Mouse (Mus musculus): ENCODE data around the gene Wipi1.

Wipi1 gene

DNA sequence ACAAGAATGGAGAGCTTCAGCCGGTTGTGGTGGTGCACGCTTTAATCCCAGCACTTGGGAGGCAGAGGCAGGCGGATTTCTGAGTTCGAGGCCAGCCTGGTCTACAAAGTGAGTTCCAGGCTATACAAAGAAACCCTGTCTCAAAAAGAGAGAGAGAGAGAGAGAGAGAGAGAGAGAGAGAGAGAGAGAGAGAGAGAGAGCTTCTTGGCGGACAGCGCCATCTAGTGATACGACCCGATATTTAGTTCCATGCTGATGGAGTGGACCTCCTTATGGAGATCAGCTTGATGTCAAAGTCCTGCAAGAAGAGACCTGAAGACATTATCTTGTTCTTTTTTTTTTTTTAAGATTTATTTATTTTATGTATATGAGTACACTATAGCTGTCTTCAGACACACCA, 7.3 kb upstream of the Wipi1 start:
- DNase-seq (ENCODE audit: low read depth), result peak; percentile 89

DNA sequence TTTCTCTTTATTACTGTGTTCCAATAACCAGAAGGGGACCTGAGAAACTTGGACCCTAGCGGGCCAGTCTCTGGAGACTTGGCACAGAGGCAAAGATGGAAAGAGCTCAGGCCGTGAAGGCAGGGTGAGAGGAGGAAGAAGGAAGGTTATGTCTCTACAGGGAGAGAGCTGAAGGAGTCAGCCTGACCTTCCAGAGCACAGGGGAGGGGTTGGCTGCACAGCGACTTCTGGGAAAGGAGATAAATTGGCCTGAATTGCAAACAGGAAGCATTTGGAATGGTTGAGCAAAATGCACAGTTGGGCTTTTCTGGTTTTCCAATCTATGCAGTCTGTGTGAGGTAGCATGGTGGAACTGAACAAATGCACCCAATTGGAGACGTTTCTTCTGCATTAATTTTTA, 5.0 kb upstream of the Wipi1 start:
- peak; percentile 56 for DNase-seq (ENCODE audit: low read depth)

DNA sequence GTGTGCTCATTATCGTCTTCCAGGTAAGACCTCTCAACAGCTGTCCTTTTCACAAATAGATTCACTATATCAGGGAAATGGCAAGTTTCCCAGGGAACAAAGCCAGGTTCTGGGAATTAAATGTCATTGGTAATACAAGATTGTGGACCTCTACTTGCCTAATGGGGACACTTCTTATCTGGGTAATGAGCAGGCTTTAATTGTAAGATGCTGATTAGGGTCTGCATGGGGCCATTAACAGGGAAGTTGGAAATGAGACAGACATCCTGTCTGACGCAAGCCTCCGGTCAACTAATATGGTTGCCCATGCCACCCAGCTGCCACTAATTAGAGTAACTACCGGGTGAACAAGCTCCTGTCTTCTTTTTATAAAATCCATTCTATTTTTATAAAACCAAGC, 4.6 kb upstream of the Wipi1 start:
- DNase-seq (ENCODE audit: low read depth), result peak; percentile 71

DNA sequence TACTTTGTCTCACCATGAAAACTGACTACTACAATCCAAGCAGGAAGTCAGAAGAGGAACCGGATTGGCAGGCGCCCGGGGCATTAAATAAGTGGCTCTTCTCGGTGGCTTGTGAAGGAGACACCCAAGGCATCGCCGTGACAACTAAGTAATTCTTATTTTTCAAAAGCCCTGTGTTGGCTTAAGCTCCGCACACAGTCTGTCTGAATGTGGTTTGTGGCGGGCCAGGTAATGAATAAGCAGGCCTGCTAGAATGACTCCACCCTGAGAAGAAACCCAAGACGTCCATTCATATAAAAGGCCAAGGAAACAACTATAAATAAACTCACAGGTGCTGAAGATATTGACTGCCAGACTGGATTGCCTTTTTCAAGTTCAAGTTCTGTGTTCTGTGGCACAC, 3.5 kb upstream of the Wipi1 start:
- DNase-seq (ENCODE audit: low read depth), result peak; percentile 35

DNA sequence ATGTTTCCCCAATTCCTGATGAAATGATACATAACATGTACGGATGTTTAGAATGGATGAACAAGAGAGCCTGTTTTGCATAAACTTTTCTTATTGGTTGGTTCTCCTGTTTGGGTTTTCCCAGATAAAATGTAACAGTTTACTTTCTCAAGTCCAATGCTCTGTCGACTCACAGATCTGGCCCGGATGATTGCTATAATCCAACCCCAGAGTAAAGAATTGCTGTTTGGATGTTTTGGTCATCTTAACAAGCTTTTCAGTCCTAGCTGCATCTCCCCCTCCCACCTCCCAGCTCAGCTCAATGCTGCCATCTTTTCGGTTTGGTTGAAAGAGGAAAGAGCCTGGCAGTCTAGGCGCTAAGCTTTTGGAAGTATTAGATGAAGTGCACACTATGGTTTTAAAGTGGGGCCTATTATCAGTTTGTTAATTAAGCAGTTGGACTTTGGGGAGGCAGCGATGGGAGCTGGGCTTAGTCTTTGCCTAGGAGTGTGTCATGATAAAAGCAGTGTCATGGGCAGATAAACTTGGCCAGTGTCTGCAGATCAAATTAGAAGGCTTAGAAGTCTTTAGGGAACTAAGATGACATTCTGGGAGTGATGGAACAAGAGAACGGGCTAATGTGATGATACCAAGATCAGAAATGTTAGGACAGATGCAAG, 1.2 kb upstream of the Wipi1 start:
- no peak for DNase-seq (ENCODE audit: low read depth)

DNA sequence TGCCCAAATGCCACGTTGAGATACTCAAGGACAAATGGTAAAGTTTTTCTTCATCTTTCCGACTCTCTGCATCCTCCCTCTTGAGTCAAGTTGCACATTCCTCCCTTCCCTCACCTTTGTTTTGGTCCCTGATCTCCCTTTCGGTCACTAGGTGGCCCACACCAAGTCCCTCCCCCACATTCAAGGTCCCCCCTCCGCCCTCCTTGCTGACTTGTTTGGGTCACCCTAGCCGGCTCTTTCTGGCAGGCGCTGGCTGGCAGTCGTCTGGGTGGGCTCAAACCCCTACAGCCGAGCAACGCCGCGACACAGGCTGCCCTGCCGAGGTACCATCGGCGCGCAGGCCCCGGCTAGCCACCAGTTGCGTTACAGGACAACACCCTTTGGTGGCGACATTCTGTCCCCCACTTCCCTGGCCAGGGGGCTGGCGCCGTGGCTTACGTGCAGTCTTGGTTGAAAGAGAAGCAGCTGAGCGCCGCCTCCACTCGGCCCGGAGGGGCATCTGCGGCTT, 918 bp downstream of the Wipi1 start:
- no peak for DNase-seq (ENCODE audit: low read depth)

DNA sequence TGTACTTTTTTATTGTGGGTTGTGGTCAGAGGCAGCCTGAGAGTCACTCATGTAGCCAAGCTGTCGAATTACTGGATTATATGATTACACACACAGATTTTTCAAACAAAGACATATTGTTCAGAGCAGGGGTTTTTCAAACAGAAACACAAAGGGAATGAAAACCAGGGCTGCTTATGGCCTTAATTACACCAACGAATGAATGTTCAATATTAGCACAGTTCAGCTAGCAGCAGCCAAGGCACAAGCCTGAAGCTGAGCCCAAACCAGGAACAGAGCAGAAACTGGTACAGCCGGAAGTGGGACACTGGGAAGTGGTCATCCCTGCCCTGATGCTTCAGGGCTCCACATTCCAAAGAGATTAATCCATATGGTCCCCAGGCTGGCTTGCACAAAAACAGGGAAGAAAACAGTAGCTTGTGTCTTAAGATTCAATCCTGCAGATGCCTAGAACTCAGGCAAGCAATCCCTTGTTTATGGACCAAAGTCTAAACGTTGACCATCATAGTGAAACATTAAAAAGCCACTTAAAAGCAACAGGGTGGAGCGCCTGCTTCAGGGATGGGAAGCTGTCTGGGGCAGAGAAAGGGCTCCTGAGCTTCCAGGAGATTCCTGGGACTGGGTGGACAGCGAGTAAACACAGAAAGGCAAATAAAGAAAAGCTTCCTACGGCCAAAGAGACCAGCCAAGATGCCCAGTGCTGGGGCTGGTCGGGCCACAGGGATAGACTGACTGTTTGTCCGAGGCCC, 1.5 kb downstream of the Wipi1 start:
- peak; percentile 39 for DNase-seq (ENCODE audit: low read depth)

DNA sequence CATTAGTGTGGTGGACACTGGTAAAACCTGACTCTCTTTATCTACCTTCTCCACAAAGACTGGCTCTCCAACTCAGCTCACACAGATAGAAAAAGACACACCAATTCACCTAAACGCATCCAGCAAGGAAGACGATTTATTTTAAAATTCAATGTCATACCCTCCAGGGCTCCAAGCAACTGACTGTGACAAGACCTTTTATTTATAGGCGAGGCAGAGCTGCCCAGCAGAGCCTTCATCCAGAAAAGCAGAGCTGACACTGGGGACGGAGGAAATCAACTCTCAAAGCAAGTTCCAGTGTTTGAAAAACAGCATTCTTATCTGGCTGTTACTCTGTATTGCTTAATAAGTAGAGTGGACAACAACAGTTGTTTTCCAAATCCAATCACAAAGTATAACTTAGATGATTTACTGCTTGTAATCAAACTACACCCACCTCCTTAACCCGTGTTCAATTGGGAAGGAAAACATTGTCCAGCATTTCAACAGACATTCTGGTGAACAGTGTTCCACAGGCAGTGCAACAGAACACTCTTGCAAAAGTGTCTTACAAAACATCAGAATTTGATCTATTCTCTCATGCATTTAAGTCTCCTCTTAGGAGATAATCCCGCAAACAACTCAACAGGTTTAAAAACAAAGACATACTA, 2.7 kb downstream of the Wipi1 start:
- no peak for DNase-seq (ENCODE audit: low read depth)

DNA sequence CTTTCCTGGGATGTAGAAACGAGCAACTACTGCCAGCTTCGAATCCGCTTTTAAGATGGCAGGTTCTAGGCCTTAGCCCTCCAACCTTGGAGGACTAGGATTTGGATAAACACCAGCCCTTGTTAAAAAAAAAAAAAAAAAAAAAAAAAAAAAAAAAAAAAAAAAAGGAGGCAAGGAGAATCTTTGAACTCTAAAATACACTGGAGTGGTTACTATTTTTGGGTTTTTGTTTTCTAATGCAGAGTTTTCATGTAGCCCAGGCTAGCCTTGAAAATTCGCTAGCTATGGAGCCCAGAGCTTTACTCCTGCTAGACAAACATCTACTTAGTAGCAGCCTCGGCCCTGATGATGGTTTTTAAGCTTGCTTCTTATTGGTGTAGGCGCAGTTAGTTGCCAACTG, 4.2 kb downstream of the Wipi1 start:
- no peak for DNase-seq (ENCODE audit: low read depth)

DNA sequence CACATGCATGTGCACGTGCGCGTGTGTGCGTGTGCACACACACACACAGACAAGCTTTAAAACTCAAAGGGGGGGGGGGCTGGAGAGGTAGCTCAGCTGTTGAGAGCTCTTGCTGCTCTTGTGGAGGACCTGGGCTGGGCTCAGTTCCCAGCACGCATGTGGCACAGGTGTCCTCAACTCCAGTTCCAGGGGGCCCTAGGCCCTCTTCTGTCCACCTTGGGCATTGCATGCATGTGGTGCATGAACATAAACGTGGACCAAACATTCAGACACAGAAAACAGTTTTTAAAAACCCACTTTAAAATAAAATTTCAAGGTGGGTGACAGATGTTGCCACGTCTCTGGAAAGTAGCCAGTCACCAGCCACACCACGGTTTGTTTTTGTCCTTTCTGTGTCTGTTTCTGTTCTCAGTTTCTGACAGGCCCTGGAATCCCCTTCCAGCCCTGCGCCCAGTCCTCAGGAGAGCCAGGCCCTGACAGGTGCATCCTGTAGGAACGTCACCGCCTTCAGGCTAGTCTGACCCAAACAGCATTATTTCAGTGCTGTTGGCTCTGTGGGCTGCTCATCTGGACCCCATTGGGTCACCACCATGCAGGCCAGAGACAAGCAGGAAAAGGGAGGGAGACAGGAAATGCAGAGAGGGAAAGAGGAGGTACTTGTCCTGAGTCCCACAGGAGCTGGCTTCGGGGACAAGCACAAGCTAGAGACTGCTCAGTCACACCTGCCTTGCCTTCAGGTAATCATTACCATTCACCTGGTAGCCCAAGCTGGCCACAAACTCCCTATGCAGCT, 12.8 kb downstream of the Wipi1 start:
- no peak for DNase-seq (ENCODE audit: low read depth)

DNA sequence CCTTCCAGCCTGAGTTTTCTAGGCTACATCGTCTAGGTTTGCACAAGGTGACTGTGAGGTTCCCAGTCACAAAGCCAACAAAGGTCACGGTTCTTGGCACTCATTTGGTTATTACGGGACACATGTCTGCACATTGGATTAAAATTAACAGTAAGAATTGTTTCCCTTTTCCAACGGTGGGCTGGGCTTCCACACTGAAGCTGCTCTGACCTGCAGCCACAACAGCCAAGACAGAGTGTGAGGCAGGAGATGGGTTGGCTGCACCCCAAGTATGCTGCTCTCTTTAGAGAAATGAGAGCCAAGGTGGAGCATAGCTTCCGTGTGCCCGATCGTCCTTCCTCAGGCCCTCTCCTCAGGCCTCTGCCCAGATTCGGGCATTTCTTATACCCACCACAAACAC, 17.0 kb downstream of the Wipi1 start:
- no peak for DNase-seq (ENCODE audit: low read depth)

DNA sequence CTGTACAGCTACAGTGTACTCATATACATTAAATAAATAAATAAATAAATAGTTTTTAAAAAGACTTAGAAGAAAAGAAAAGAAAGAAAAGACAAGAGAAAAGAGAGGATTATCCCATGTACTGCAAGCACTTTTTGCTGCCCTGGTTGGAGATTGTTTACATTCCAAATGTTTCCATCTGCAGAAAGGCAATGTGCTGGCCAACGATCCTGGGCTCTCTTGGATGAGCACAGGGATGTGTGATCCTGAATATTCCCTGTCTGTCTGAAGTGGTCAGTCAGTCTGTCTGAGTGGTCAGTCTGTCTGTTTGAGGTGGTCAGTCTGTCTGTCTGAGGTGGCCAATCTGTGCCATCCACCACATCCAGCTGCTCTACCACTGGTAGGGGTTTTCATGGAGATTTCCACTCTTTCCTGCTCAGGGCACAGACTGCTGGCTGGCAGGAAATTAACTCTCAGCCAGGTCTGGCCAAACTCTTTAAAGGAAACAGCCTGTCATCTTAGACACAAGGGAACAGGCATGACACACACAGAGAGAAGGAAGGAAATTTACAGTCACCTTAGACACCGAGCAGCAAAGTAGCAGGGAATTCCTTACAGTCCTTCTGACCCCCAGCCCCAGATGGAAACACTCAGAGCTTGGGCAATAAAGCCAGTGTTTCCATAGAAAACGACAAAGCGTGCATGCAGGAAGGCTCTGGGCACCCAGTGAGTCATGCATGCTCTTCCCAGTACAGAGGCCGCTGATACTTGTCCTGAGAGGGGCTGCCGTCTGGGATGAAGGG, 18.4 kb downstream of the Wipi1 start:
- DNase-seq (ENCODE audit: low read depth), result peak; percentile 62

DNA sequence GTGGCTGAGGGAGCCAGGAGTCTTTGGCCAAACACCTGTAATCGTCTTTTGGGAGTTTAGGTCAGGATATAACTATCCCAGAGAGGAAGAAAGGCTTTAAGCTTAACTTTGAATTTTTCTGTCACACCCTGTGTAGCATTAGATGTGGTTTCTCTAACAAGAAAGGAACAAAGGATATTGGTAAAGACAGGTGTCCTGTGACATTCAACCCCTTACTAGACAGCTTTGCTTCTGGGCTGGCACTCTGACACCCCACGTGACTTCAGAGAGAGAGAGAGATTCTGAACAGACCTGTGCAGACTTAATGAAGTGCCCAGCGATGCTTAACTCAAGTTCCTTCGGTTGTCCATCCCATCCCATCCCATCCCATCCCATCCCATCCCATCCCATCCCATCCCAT, 20.3 kb downstream of the Wipi1 start:
- DNase-seq (ENCODE audit: low read depth), result no peak

DNA sequence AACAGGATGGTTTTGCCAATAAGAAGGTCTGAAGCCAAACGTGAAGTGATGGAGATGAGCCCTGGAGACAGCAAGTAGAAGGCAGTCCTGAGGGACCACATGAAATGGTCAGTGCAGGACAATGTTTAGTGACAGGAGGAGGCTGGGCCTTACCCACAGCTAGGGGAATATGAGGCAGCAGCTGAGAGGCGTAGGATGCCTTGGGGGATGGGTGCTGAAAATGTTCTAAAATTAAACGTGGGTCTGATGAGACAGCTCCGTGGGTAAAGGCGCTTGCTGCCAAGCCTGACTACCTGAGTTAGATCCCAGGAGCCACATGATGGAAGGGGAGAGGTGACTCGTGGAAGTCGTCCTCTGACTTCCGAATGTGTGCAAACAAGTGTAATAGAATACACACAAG, 21.8 kb downstream of the Wipi1 start:
- DNase-seq (ENCODE audit: low read depth), result no peak

DNA sequence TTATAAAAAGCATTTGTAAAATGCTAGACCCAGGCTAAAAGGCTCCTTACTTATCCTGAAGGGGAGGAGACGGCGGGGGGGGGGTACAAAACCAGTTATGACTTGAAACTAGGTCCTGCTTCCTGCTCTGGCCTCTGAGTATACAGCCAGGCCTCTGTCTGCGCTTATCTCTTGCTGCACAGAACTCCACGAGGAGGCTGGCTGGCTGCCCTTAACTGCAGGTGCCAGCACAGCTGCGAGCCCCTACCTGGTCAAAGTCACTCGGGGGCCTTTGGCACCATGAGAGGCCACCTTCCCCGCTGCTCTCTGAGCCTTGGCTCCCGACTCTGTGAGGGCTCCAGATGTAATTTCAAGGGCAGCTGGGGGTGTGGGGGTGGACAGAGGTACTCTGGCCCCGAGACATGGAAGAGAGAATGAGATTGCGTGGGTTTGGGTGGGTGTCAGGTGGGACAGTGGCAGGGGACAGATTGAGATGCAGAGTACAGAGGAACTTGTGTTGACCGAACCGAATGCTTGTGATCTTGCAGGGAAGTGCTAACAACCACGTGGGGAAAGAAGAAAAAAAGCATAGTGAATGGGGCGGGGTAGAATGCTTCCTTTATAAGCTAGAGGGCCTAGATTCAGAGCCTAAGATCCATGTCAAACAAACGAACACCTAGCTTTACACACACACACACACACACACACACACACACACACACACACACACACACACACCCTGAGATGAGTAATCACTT, 24.0 kb downstream of the Wipi1 start:
- DNase-seq (ENCODE audit: low read depth), result peak; percentile 93

DNA sequence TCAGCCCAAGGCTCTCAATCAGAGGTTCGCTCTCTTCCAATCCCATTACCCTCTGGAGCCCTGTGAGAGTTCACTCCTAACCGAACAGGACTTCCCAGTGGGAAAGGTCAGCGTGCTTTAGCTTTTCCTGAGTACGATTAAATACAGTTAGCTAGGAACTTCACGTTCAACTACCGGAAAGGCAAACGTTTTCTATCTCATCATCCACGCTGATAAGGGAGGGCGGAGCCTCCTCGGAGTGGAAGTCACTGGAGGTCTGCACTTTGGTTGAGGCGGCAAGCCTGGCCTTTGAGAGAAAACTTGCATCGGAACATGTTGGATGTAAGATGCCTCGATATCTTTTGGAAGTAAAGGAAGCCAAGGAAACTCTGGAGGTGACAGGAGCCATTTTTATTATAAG, 24.7 kb downstream of the Wipi1 start:
- DNase-seq (ENCODE audit: low read depth), result peak; percentile 89

DNA sequence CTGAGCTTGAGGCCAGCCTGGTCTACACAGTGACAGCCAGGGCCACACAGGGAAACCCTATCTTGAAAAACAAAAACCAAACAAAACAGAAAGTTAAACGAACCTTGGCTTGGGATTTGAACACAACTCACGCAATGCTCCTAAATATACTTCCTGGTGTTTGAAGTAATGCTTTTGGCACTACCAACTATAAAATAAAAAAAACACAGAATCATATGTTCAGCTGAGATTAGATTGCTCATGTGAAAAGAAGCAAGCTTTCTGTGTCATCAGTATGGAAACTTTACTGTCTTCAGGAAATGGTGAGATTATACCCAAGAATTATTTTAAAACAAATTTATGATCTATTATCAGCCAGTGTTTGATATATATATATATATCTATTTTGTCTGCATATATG, 25.3 kb downstream of the Wipi1 start:
- DNase-seq (ENCODE audit: low read depth), result peak; percentile 33

DNA sequence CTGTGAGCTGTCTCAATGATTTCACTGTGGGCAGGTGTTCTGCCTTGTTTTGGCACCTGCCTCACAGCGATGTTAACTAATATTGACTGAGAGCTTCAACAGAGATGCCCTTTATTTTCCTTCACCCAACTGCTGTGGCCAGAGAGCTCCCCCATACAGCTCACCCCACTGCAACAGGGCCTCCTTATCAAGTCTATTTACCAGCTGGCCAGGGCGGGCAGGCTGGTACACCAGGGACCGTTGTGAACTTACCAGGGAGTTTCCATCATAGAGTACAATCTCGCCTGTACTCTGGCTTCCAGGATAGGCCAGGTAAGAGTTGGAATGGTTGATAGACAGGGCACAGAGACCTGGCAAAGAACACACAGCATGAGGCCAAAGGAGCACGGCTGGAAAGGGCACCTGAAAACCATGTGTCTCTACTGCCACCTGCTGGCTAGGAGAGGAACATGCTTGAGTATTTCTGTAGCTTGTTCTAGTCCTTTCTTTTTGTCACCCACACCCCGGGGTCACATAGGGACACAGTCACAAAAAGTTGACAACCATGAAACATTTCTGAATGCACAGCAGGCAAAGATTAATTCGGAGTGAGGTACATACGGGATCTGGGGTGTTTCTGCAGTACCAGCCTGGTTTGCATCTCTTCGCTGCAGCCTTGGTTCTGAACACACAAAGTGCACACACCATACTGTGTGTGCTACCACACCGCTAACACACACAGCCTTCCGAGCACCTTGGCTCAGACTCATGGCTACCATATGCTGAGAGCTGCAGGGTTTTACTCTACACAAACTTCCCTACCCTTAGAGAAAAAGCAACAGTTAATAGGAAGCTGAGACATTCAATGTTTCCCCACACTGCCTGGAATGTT, 26.7 kb downstream of the Wipi1 start:
- peak; percentile 87 for DNase-seq (ENCODE audit: low read depth)

DNA sequence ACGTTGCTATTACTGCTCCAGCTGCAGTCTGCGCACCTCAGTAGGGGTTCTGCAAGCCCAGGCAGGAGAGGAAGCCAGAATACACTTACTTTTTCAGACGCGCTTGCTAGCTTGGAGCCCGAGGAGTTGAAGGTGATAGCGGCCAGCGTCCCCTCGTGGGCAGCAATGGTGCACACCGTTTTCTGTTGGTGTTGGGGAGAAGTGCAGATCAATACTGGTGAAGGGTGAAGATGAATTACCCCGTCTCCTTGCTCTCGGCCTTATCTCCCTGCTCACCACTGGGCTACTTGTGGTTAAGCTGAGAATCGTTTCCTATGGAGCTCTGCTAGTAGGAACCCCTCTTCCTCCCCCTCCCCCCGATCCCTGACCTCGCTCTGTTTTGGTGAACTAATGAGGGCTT, 27.8 kb downstream of the Wipi1 start:
- DNase-seq (ENCODE audit: low read depth), result peak; percentile 44

DNA sequence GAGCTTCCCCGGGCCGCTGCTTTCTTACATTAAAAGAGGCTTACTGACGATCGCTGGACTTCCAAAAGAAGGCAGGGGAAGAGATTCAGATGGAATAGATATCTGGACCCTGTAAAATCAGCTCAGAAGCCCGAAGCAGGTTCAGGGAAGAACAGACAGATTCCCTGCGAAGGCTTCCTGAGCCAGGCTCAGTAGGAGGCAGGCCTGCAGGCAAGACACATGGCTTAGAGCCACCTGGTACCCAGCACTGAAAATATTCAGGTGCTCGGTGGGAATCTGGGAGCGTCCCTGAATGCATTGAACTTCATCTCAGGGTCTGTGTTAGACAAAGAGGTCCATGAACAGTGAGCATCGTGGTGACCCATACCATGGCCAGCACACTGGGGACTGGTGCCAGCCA, 31.8 kb downstream of the Wipi1 start:
- no peak for DNase-seq (ENCODE audit: low read depth)

Data from 416B (cell line).